ENCODE assay signal across 8 mouse cellular contexts in genomic region chr19:44069914-44070232, GRCm38 (mm10). TPM values are rescaled to one million over a fixed set of nuclear protein-coding genes. Genes with fewer than 3 reads are reported as not detected.
DNase-seq lines count a peak whose midpoint lies in the region; ATAC-seq and TF ChIP-seq lines count a peak whose summit lies in the region.

No protein-coding gene starts in this region.

- H3K4me3 ChIP-seq in left cerebral cortex, adult 2 months: peak overlapping the region; percentile 96
- peak overlapping the region; percentile 81 for H3K4me3 ChIP-seq in embryonic facial prominence, embryonic 13.5 days
- peak overlapping the region; percentile 77 for H3K4me3 ChIP-seq in intestine, embryonic 15.5 days (replicated peaks)
- peak overlapping the region; percentile 66 for H3K4me3 ChIP-seq in neural tube, embryonic 12.5 days

- WGBS in embryonic facial prominence, embryonic 13.5 days: 8% methylated on average over 4 of the region's 4 CpGs
- 7% methylated on average over 4 of the region's 4 CpGs for WGBS in intestine, embryonic 15.5 days
- WGBS in neural tube, embryonic 12.5 days: 10% methylated on average over 4 of the region's 4 CpGs

- peak overlapping the region; percentile 86 for H3K4me2 ChIP-seq in embryonic facial prominence, embryonic 13.5 days
- H3K4me2 ChIP-seq in intestine, embryonic 15.5 days (replicated peaks): peak overlapping the region; percentile 90
- H3K4me2 ChIP-seq in neural tube, embryonic 12.5 days (replicated peaks): peak overlapping the region; percentile 88

- no peak for DNase-seq in left cerebral cortex, adult 2 months (ENCODE audit: extremely low spot score in 1 of 2, low spot score in 2 of 2)
- DNase-seq in left cerebral cortex, postnatal 10 days (ENCODE audit: extremely low spot score in 1 of 2, low spot score in 2 of 2): no peak
- no peak for DNase-seq in cerebellum, adult 8-10 months
- DNase-seq in adrenal gland, adult 18-20 months (ENCODE audit: low spot score in 2 of 2): no peak

- TF ChIP-seq CTCF in left cerebral cortex, adult 2 months (IDR thresholded peaks at IDR 0.05): no peak

- no peak; the same call in 1 of the 2 replicates for ATAC-seq in embryonic facial prominence, embryonic 13.5 days (ENCODE audit: insufficient number of reproducible peaks, insufficient read depth, low FRiP score, low TSS enrichment, low read depth)
- ATAC-seq in intestine, embryonic 15.5 days: no peak
- ATAC-seq in neural tube, embryonic 12.5 days (ENCODE audit: low FRiP score, low read depth): no peak; the same call in 1 of the 2 replicates
- no peak for ATAC-seq in monocyte, adult 5-6 weeks (replicated peaks; ENCODE audit: insufficient number of reproducible peaks, low FRiP score, low TSS enrichment, poor library complexity, severe bottlenecking)

- no peaks in the 10 kb centered on the region for H3K9me3 ChIP-seq in embryonic facial prominence, embryonic 13.5 days
- no peaks in the 10 kb centered on the region for H3K9me3 ChIP-seq in intestine, embryonic 15.5 days
- H3K9me3 ChIP-seq in neural tube, embryonic 12.5 days: no peaks in the 10 kb centered on the region

- H3K4me1 ChIP-seq in embryonic facial prominence, embryonic 13.5 days: peaks cover 19% of the 10 kb centered on the region; the same call in 1 of the 2 replicates
- peaks cover 4% of the 10 kb centered on the region; the same call in 1 of the 2 replicates for H3K4me1 ChIP-seq in intestine, embryonic 15.5 days (replicated peaks)
- H3K4me1 ChIP-seq in neural tube, embryonic 12.5 days: 0 out of 2 replicates have a peak, but pooled peaks cover 12% of the 10 kb centered on the region

- H3K27ac ChIP-seq in left cerebral cortex, adult 2 months: peak overlapping the region; percentile 88
- H3K27ac ChIP-seq in embryonic facial prominence, embryonic 13.5 days: peak overlapping the region; percentile 48; the same call in 1 of the 2 replicates
- H3K27ac ChIP-seq in intestine, embryonic 15.5 days: peak overlapping the region; percentile 61; the same call in 1 of the 2 replicates
- no peak overlapping the region for H3K27ac ChIP-seq in neural tube, embryonic 12.5 days

- H3K9ac ChIP-seq in embryonic facial prominence, embryonic 13.5 days: peak overlapping the region; percentile 85
- peak overlapping the region; percentile 78 for H3K9ac ChIP-seq in intestine, embryonic 15.5 days
- H3K9ac ChIP-seq in neural tube, embryonic 12.5 days: peak overlapping the region; percentile 76

- no peaks in the 10 kb centered on the region for H3K27me3 ChIP-seq in embryonic facial prominence, embryonic 13.5 days
- H3K27me3 ChIP-seq in intestine, embryonic 15.5 days (replicated peaks): no peaks in the 10 kb centered on the region
- no peaks in the 10 kb centered on the region for H3K27me3 ChIP-seq in neural tube, embryonic 12.5 days (replicated peaks)

- intact Hi-C loops in left cerebral cortex, adult 2 months (cut with DNase I): no loop called here
- intact Hi-C loops in left cerebral cortex, postnatal 10 days (cut with DNase I): loop anchor here (10.0 kb wide), 1 partner anchor 335 kb away; no protein-coding TSS in a partner anchor

- H3K36me3 ChIP-seq in embryonic facial prominence, embryonic 13.5 days: peaks cover 12% of the 10 kb centered on the region; the same call in 1 of the 2 replicates
- H3K36me3 ChIP-seq in intestine, embryonic 15.5 days: no peaks in the 10 kb centered on the region
- no peaks in the 10 kb centered on the region; the same call in 1 of the 2 replicates for H3K36me3 ChIP-seq in neural tube, embryonic 12.5 days

RNA-seq across cellular contexts. Expression of gene Erlin1, which starts 0.3 kb away (rescaled TPM):
- 10 to 100 TPM; 20.8 to 22.3 TPM for total RNA-seq in left cerebral cortex, adult 2 months (2021)
- 10 to 100 TPM; 22.8 to 26.4 TPM for total RNA-seq in left cerebral cortex, postnatal 10 days (2021)
- 31.3 and 31.4 TPM in 2 replicates for polyA plus RNA-seq in embryonic facial prominence, embryonic 13.5 days (2015; fragmentation: Nextera tagmentation; extraction: Ambion mirVana)
- 36.9 and 38.4 TPM in 2 replicates for polyA plus RNA-seq in intestine, embryonic 15.5 days (2015; fragmentation: Nextera tagmentation; extraction: Ambion mirVana)
- polyA plus RNA-seq in neural tube, embryonic 12.5 days (2016; fragmentation: Nextera tagmentation; extraction: Ambion mirVana): 18.4 and 20.6 TPM in 2 replicates
- 10 to 100 TPM; 17.7 to 28.0 TPM for total RNA-seq in adrenal gland, adult 18-20 months (2021)
- total RNA-seq in monocyte, adult 5-6 weeks (2017): 25.4 to 41.4 TPM (median 25.8 TPM) in 3 replicates

RNA-seq across cellular contexts. Expression of gene Chuk, which starts 37.4 kb away (rescaled TPM):
- total RNA-seq in left cerebral cortex, adult 2 months (2021): 10 to 100 TPM; 52.7 to 58.6 TPM
- 10 to 100 TPM; 46.7 to 49.6 TPM for total RNA-seq in left cerebral cortex, postnatal 10 days (2021)
- 49.9 and 54.3 TPM in 2 replicates for polyA plus RNA-seq in embryonic facial prominence, embryonic 13.5 days (2015; fragmentation: Nextera tagmentation; extraction: Ambion mirVana)
- polyA plus RNA-seq in intestine, embryonic 15.5 days (2015; fragmentation: Nextera tagmentation; extraction: Ambion mirVana): 38.8 and 40.2 TPM in 2 replicates
- polyA plus RNA-seq in neural tube, embryonic 12.5 days (2016; fragmentation: Nextera tagmentation; extraction: Ambion mirVana): 60.8 and 69.1 TPM in 2 replicates
- total RNA-seq in adrenal gland, adult 18-20 months (2021): 10 to 100 TPM; 44.5 to 94.4 TPM
- 156 to 180 TPM (median 161 TPM) in 3 replicates for total RNA-seq in monocyte, adult 5-6 weeks (2017)

RNA-seq across cellular contexts. Expression of gene Cyp2c23, which starts 40.9 kb away (rescaled TPM):
- total RNA-seq in left cerebral cortex, adult 2 months (2021): under 1 TPM; 0.19 to 0.25 TPM
- under 1 TPM in 1 of 2 experiments, not detected in 1; 0.28 TPM for total RNA-seq in left cerebral cortex, postnatal 10 days (2021)
- 0.40 TPM in 1 of 2 replicates, not detected in the other for polyA plus RNA-seq in embryonic facial prominence, embryonic 13.5 days (2015; fragmentation: Nextera tagmentation; extraction: Ambion mirVana)
- polyA plus RNA-seq in intestine, embryonic 15.5 days (2015; fragmentation: Nextera tagmentation; extraction: Ambion mirVana): 2.7 and 3.1 TPM in 2 replicates
- not detected in 2 replicates for polyA plus RNA-seq in neural tube, embryonic 12.5 days (2016; fragmentation: Nextera tagmentation; extraction: Ambion mirVana)
- total RNA-seq in adrenal gland, adult 18-20 months (2021): 1 to 10 TPM in 1 of 2 experiments, under 1 TPM in 1; 0.32 to 1.2 TPM
- total RNA-seq in monocyte, adult 5-6 weeks (2017): not detected in 3 replicates
